Mouse (Mus musculus): ENCODE data around the gene Nutf2.
A peak's percentile ranks its signal among the peaks of the same experiment; 100 is the strongest.
"Not testable (repeated sequence)": the region's sequence is repeated elsewhere in the genome, so short reads cannot be mapped to it uniquely, and the experiment has no call there.

The Nutf2 gene

GRCm38 (mm10) chr8:105860143-105860981 is at the start of gene Nutf2:
Gene Nutf2 (plus strand): TSS chr8:105860580.
- DNase-seq (ENCODE audit: low spot score in 2 of 2) = peak; percentile 91 to 94

GRCm38 (mm10) chr8:105811061-105811460 is 49.3 kb upstream of the Nutf2 start:
- no peak for DNase-seq (ENCODE audit: low spot score in 2 of 2)

- no peak for DNase-seq (ENCODE audit: low spot score in 2 of 2)
These were observed 48.8 kb upstream of the Nutf2 start for GRCm38 (mm10) chr8:105811543-105811942.

- no peak for DNase-seq (ENCODE audit: low spot score in 2 of 2)
These were observed 47.9 kb upstream of the Nutf2 start for GRCm38 (mm10) chr8:105812511-105812910.

GRCm38 (mm10) chr8:105813241-105813640 is 47.1 kb upstream of the Nutf2 start:
- no peak for DNase-seq (ENCODE audit: low spot score in 2 of 2)

- no peak for DNase-seq (ENCODE audit: low spot score in 2 of 2)
These were observed 40.7 kb upstream of the Nutf2 start for GRCm38 (mm10) chr8:105819659-105820058.

GRCm38 (mm10) chr8:105820925-105821324 is 39.5 kb upstream of the Nutf2 start:
- no peak for DNase-seq (ENCODE audit: low spot score in 2 of 2)

GRCm38 (mm10) chr8:105825506-105825905 is 34.9 kb upstream of the Nutf2 start:
- DNase-seq (ENCODE audit: low spot score in 2 of 2) = no peak

- no peak for DNase-seq (ENCODE audit: low spot score in 2 of 2)
These were observed 34.0 kb upstream of the Nutf2 start for GRCm38 (mm10) chr8:105826379-105826778.

GRCm38 (mm10) chr8:105826861-105827848 is 33.2 kb upstream of the Nutf2 start, which contains the start of the genes Ranbp10 and Tsnaxip1:
Gene Ranbp10 (minus strand): TSS chr8:105827350.
Gene Tsnaxip1 (plus strand): TSS chr8:105827731.
- DNase-seq (ENCODE audit: low spot score in 2 of 2) = peak; percentile 96 to 99

- not testable (repeated sequence) for DNase-seq (ENCODE audit: low spot score in 2 of 2)
These were observed 26.6 kb upstream of the Nutf2 start for GRCm38 (mm10) chr8:105833740-105834139.

GRCm38 (mm10) chr8:105835318-105835717 is 25.1 kb upstream of the Nutf2 start:
- peak in 1 of 2 experiments; percentile 42 for DNase-seq (ENCODE audit: low spot score in 2 of 2)

- DNase-seq (ENCODE audit: low spot score in 2 of 2) = no peak
These were observed 23.4 kb upstream of the Nutf2 start for GRCm38 (mm10) chr8:105836991-105837390.

GRCm38 (mm10) chr8:105839209-105839608 is 21.2 kb upstream of the Nutf2 start:
- DNase-seq (ENCODE audit: low spot score in 2 of 2) = no peak

- no peak for DNase-seq (ENCODE audit: low spot score in 2 of 2)
These were observed 13.7 kb upstream of the Nutf2 start for GRCm38 (mm10) chr8:105846678-105847077.

GRCm38 (mm10) chr8:105850014-105850413 is 10.4 kb upstream of the Nutf2 start:
- DNase-seq (ENCODE audit: low spot score in 2 of 2) = no peak

- DNase-seq (ENCODE audit: low spot score in 2 of 2) = no peak
These were observed 9.8 kb upstream of the Nutf2 start for GRCm38 (mm10) chr8:105850611-105851010.

- DNase-seq (ENCODE audit: low spot score in 2 of 2) = peak; percentile 87 to 89
These were observed 8.7 kb upstream of the Nutf2 start for GRCm38 (mm10) chr8:105851651-105852143.

- DNase-seq (ENCODE audit: low spot score in 2 of 2) = no peak
These were observed 8.1 kb upstream of the Nutf2 start for GRCm38 (mm10) chr8:105852146-105852729.

- no peak for DNase-seq (ENCODE audit: low spot score in 2 of 2)
These were observed 7.2 kb upstream of the Nutf2 start, which contains the start of gene Cenpt for GRCm38 (mm10) chr8:105853178-105853577. Gene Cenpt (minus strand): TSS chr8:105853278.

GRCm38 (mm10) chr8:105854303-105854702 is 6.1 kb upstream of the Nutf2 start:
- DNase-seq (ENCODE audit: low spot score in 2 of 2) = no peak

All from frontal cortex, postnatal 10 days (tissue).